Mouse (Mus musculus) lung, postnatal 0 days (tissue): ENCODE measurements at regions not wholly inside any gene's neighbourhood (a gene's known extent, or its start where the extent isn't known, plus 50 kb on each side); places are given as distances from the start of the nearest gene placed in this dataset.

ENCODE experiments used
- ATAC-seq: fragments of 200-750 bp; cut with Nextera tagmentation; 2 replicates; pipeline ENCODE4 v1.8.0; 2017; ENCODE audit warnings: moderate library complexity
- DNase-seq: peaks from one replicate; pipeline ENCODE4 v3.0.0-alpha.2; 2016; ENCODE audit warnings: low spot score
- H3K27ac ChIP-seq: fragments of 300-500 bp; sonication (generic); 2 replicates; pipeline ENCODE4 v1.5.1; 2014; ENCODE audit warnings: antibody characterized with exemption, mild to moderate bottlenecking, low read length, mixed read lengths
- H3K27me3 ChIP-seq: fragments of 300-500 bp; sonication (generic); replicated peaks from 2 replicates; pipeline ENCODE4 v1.6.1; 2014; ENCODE audit warnings: low read length, mixed read lengths; ENCODE audit not compliant: insufficient read depth
- H3K36me3 ChIP-seq: fragments of 300-500 bp; sonication (generic); 2 replicates; pipeline ENCODE4 v1.6.1; 2014; ENCODE audit warnings: low read length, mixed read lengths; ENCODE audit not compliant: insufficient read depth
- H3K4me1 ChIP-seq: fragments of 300-500 bp; sonication (generic); 2 replicates; pipeline ENCODE4 v1.6.1; 2014; ENCODE audit warnings: antibody characterized with exemption, low read depth, low read length, mixed read lengths; ENCODE audit not compliant: insufficient read depth
- H3K4me2 ChIP-seq: fragments of 300-500 bp; sonication (generic); replicated peaks from 2 replicates; pipeline ENCODE4 v1.6.1; 2014; ENCODE audit warnings: low read depth, mild to moderate bottlenecking, low read length, moderate library complexity, mixed read lengths
- H3K4me3 ChIP-seq: fragments of 300-500 bp; sonication (generic); 2 replicates; pipeline ENCODE4 v1.5.1; 2014; ENCODE audit warnings: low read depth, low read length
- H3K9ac ChIP-seq: fragments of 300-500 bp; sonication (generic); replicated peaks from 2 replicates; pipeline ENCODE4 v1.6.1; 2014; ENCODE audit warnings: low read depth, mild to moderate bottlenecking
- H3K9me3 ChIP-seq: fragments of 300-500 bp; sonication (generic); 2 replicates; pipeline ENCODE4 v1.6.1; 2016; ENCODE audit warnings: low read length, mixed read lengths
- CTCF ChIP-seq: IDR thresholded peaks from 2 replicates; pipeline ENCODE4 v1.5.1; 2016; ENCODE audit warnings: antibody characterized with exemption, mild to moderate bottlenecking
- EP300 ChIP-seq: IDR thresholded peaks from 2 replicates; pipeline ENCODE4 v1.6.1; 2016; ENCODE audit warnings: antibody characterized with exemption, mild to moderate bottlenecking, control low read depth
- WGBS: fragments of 180-500 bp; shearing (Covaris S2); extraction: QIAGEN DNeasy Blood & Tissue Kit; methylation state at CpG from one replicate; pipeline ENCODE4 v1.1.7; 2014; 5-methylcytosine and 5-hydroxymethylcytosine counted together

GRCm38 (mm10) chr4:110120761-110121160, 142.9 kb downstream of the Dmrta2 start:
- whole genome bisulfite sequencing = 76% methylated on average over 9 of the region's 9 CpGs
- no peaks in the 10 kb centered on the region for H3K27me3 ChIP-seq
- no peaks in the 10 kb centered on the region for H3K36me3 ChIP-seq
- no peak overlapping the region for H3K4me3 ChIP-seq
- no peak overlapping the region for H3K4me2 ChIP-seq
- H3K9ac ChIP-seq = no peak overlapping the region
- TF ChIP-seq CTCF (no peak), EP300 (no peak)
- H3K4me1 ChIP-seq = no peaks in the 10 kb centered on the region
- H3K9me3 ChIP-seq = no peaks in the 10 kb centered on the region
- DNase-seq (no peak), ATAC-seq (no peak)
- no peak overlapping the region for H3K27ac ChIP-seq

- DNase-seq = no peak
- H3K36me3 ChIP-seq = no peaks in the 10 kb centered on the region
- no peaks in the 10 kb centered on the region for H3K4me1 ChIP-seq
- H3K27ac ChIP-seq = no peak overlapping the region
- ATAC-seq = no peak
- no peak overlapping the region for H3K4me2 ChIP-seq
- TF ChIP-seq CTCF = no peak
- no peak for TF ChIP-seq EP300
- no peaks in the 10 kb centered on the region for H3K9me3 ChIP-seq
- no peak overlapping the region for H3K9ac ChIP-seq
- no peak overlapping the region for H3K4me3 ChIP-seq
- 33% methylated on average over 5 of the region's 5 CpGs for WGBS
- H3K27me3 ChIP-seq = no peaks in the 10 kb centered on the region
Measured at GRCm38 (mm10) chr4:110121447-110121846, 143.6 kb downstream of the Dmrta2 start.

GRCm38 (mm10) chr4:110125067-110125784, 147.4 kb downstream of the Dmrta2 start:
- 46% methylated on average over 6 of the region's 6 CpGs for WGBS
- H3K9ac ChIP-seq = no peak overlapping the region
- H3K4me1 ChIP-seq = no peaks in the 10 kb centered on the region
- H3K27me3 ChIP-seq = no peaks in the 10 kb centered on the region
- no peaks in the 10 kb centered on the region for H3K9me3 ChIP-seq
- H3K27ac ChIP-seq = no peak overlapping the region
- no peak for TF ChIP-seq CTCF
- no peak for TF ChIP-seq EP300
- no peak for DNase-seq
- no peak overlapping the region for H3K4me2 ChIP-seq
- no peaks in the 10 kb centered on the region for H3K36me3 ChIP-seq
- ATAC-seq = no peak
- no peak overlapping the region for H3K4me3 ChIP-seq

GRCm38 (mm10) chr4:110127941-110128520, 150.2 kb downstream of the Dmrta2 start:
- ATAC-seq = no peak
- H3K4me2 ChIP-seq = no peak overlapping the region
- H3K9ac ChIP-seq = no peak overlapping the region
- H3K4me3 ChIP-seq = no peak overlapping the region
- no peak for TF ChIP-seq EP300
- TF ChIP-seq CTCF = no peak
- no peak overlapping the region for H3K27ac ChIP-seq
- H3K4me1 ChIP-seq = no peaks in the 10 kb centered on the region
- DNase-seq = no peak
- no peaks in the 10 kb centered on the region for H3K27me3 ChIP-seq
- no peaks in the 10 kb centered on the region for H3K36me3 ChIP-seq
- 71% methylated on average over 3 of the region's 3 CpGs for WGBS
- H3K9me3 ChIP-seq = no peaks in the 10 kb centered on the region

- ATAC-seq (no peak), DNase-seq (peak; percentile 24)
- Histone ChIP-seq H3K9ac (no peak overlapping the region), H3K4me3 (no peak overlapping the region), H3K27ac (no peak overlapping the region), H3K36me3 (no peaks in the 10 kb centered on the region), H3K4me2 (no peak overlapping the region), H3K4me1 (no peaks in the 10 kb centered on the region), H3K9me3 (no peaks in the 10 kb centered on the region), H3K27me3 (no peaks in the 10 kb centered on the region)
- WGBS = 10% methylated on average over 1 of the region's 1 CpGs
- TF ChIP-seq CTCF (peak; percentile 77), EP300 (no peak)
Measured at GRCm38 (mm10) chr4:110128918-110129317, 151.1 kb downstream of the Dmrta2 start.

- no peaks in the 10 kb centered on the region for H3K9me3 ChIP-seq
- 63% methylated on average over 3 of the region's 3 CpGs for WGBS
- H3K27ac ChIP-seq = no peak overlapping the region
- no peak overlapping the region for H3K4me2 ChIP-seq
- no peak for DNase-seq
- no peak for ATAC-seq
- no peaks in the 10 kb centered on the region for H3K4me1 ChIP-seq
- H3K4me3 ChIP-seq = no peak overlapping the region
- no peaks in the 10 kb centered on the region for H3K27me3 ChIP-seq
- H3K9ac ChIP-seq = no peak overlapping the region
- no peaks in the 10 kb centered on the region for H3K36me3 ChIP-seq
- no peak for TF ChIP-seq EP300
- TF ChIP-seq CTCF = no peak
Measured at GRCm38 (mm10) chr4:110129518-110129917, 151.7 kb downstream of the Dmrta2 start.
